8 mouse cellular contexts compared by ENCODE assay signal in the genomic region with DNA sequence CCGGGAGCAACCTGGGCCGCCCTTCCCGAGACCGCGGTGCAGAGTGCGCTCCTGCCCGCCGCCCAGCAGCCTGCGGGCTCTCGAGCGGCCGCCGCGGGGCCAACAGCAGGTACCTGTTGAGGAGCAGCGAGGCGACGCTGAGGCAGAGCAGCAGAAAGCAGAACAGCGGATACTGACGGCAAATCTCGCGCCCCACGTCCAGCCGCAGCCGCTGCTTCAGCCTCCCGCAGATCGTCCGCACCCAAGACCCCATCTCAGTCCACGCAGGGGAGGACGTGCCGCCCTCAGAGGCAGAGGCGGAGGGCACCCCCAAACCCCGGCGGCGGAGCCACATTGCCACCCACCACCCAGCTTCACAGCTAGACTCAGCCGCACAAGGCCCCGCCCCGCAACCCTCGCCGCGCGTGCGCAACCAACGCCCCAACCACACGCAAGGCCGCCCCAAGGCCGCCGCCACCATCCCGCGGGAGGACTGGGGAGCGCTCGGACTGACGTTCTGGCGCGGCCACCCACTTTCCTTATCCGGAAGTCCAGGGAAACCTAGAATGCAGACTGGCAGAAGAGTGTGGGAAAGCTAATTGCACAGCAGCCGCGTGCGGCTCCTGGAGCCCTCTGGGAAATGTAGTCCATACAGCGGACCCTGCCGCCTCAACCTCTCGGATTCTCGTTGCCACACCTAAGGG. TPM values are rescaled to one million over a fixed set of nuclear protein-coding genes. Genes with fewer than 3 reads are reported as not detected.
DNase-seq lines count a peak whose midpoint lies in the region; ATAC-seq and TF ChIP-seq lines count a peak whose summit lies in the region.

A gene (minus strand): TSS at position 404 of the 683 bp plus-strand sequence.

- no peaks in the 10 kb centered on the region for H3K9me3 ChIP-seq in G1E (replicated peaks)
- no peaks in the 10 kb centered on the region for H3K9me3 ChIP-seq in forebrain, embryonic 16.5 days (ENCODE audit: control insufficient read depth, low read length)
- H3K9me3 ChIP-seq in lung, embryonic 14.5 days (ENCODE audit: low read depth, low read length), result no peaks in the 10 kb centered on the region

- WGBS in forebrain, embryonic 16.5 days, result 0% methylated on average over 59 of the region's 62 CpGs
- WGBS in lung, embryonic 14.5 days, result under 1% methylated on average over 61 of the region's 62 CpGs
- under 1% methylated on average over 62 of the region's 62 CpGs for WGBS in olfactory bulb, adult 2 months
- 0% methylated on average over 62 of the region's 62 CpGs for WGBS in thymus, adult 2 months

- H3K4me2 ChIP-seq in forebrain, embryonic 16.5 days (ENCODE audit: low read length), result peak within 1 kb of the TSS; percentile 59
- peak within 1 kb of the TSS; percentile 84 for H3K4me2 ChIP-seq in lung, embryonic 14.5 days

- peak; percentile 93 for ATAC-seq in G1E (ENCODE audit: extremely low read depth, insufficient number of reproducible peaks, low FRiP score, poor library complexity, severe bottlenecking)
- ATAC-seq in forebrain, embryonic 16.5 days, result peak; percentile 98
- ATAC-seq in lung, embryonic 14.5 days (ENCODE audit: insufficient read depth), result peak; percentile 98

- no peaks in the 10 kb centered on the region for H3K27me3 ChIP-seq in G1E (ENCODE audit: insufficient read depth, low read length)
- no peaks in the 10 kb centered on the region for H3K27me3 ChIP-seq in forebrain, embryonic 16.5 days (replicated peaks; ENCODE audit: control insufficient read depth, insufficient read depth, low read length)
- no peaks in the 10 kb centered on the region for H3K27me3 ChIP-seq in lung, embryonic 14.5 days (ENCODE audit: insufficient read depth, low read length)
- H3K27me3 ChIP-seq in thymus, adult 2 months (ENCODE audit: control insufficient read depth, insufficient read depth, low read length), result no peaks in the 10 kb centered on the region

- H3K27ac ChIP-seq in forebrain, embryonic 16.5 days (ENCODE audit: low read length), result peak within 1 kb of the TSS; percentile 81
- peak within 1 kb of the TSS; percentile 96 for H3K27ac ChIP-seq in layer of hippocampus, adult 2 months
- peak within 1 kb of the TSS; percentile 92 for H3K27ac ChIP-seq in lung, embryonic 14.5 days (ENCODE audit: low read depth)
- H3K27ac ChIP-seq in olfactory bulb, adult 2 months (ENCODE audit: insufficient read depth, low read depth, low read length), result peak within 1 kb of the TSS; percentile 40
- H3K27ac ChIP-seq in thymus, adult 2 months (ENCODE audit: control insufficient read depth, insufficient read depth, low read length), result peak within 1 kb of the TSS; percentile 44

- H3K9ac ChIP-seq in forebrain, embryonic 16.5 days (replicated peaks; ENCODE audit: low read depth, low read length), result peak within 1 kb of the TSS; percentile 72
- peak within 1 kb of the TSS; percentile 82 for H3K9ac ChIP-seq in lung, embryonic 14.5 days

- DNase-seq in G1E (ENCODE audit: low spot score), result peak; percentile 70
- peak; percentile 97 to 98 for DNase-seq in cerebellum, adult 18-20 months
- DNase-seq in heart, postnatal 36 days, result peak; percentile 97
- DNase-seq in layer of hippocampus, adult 2 months (ENCODE audit: low spot score in 2 of 2), result peak; percentile 98
- peak; percentile 97 for DNase-seq in lung, embryonic 14.5 days
- peak; percentile 95 for DNase-seq in thymus, adult 2 months

- no peak for TF ChIP-seq CTCF in G1E (IDR thresholded peaks at IDR 0.05; ENCODE audit: low read depth, low read length)
- no peak; the same call in 1 of the 2 replicates for TF ChIP-seq CTCF in layer of hippocampus, adult 2 months (conservative IDR thresholded peaks at IDR 0.05)
- no peak for TF ChIP-seq CTCF in lung, embryonic 14.5 days (IDR thresholded peaks at IDR 0.05; ENCODE audit: low read depth)
- TF ChIP-seq CTCF in olfactory bulb, adult 2 months (IDR thresholded peaks at IDR 0.05; ENCODE audit: insufficient read depth, low read depth, low read length), result no peak
- no peak for TF ChIP-seq CTCF in thymus, adult 2 months (IDR thresholded peaks at IDR 0.05; ENCODE audit: borderline replicate concordance, control insufficient read depth, extremely low read depth, insufficient read depth, low read length, poor library complexity)

- peak within 1 kb of the TSS; percentile 96 for H3K4me3 ChIP-seq in G1E (ENCODE audit: low read depth, low read length)
- peak within 1 kb of the TSS; percentile 65 for H3K4me3 ChIP-seq in forebrain, embryonic 16.5 days (replicated peaks; ENCODE audit: low read length)
- peak within 1 kb of the TSS; percentile 75 for H3K4me3 ChIP-seq in layer of hippocampus, adult 2 months
- H3K4me3 ChIP-seq in lung, embryonic 14.5 days (ENCODE audit: low read depth, low read length), result peak within 1 kb of the TSS; percentile 73
- H3K4me3 ChIP-seq in olfactory bulb, adult 2 months (ENCODE audit: insufficient read depth, low read depth, low read length), result peak within 1 kb of the TSS; percentile 69
- H3K4me3 ChIP-seq in thymus, adult 2 months (ENCODE audit: control insufficient read depth, insufficient read depth, low read length), result peak within 1 kb of the TSS; percentile 92

- peak; percentile 63 for TF ChIP-seq POLR2A in olfactory bulb, adult 2 months (IDR thresholded peaks at IDR 0.05; ENCODE audit: insufficient read depth, low read depth, low read length)
- TF ChIP-seq POLR2A in thymus, adult 2 months (IDR thresholded peaks at IDR 0.05; ENCODE audit: control insufficient read depth, extremely low read depth, insufficient read depth, low read length, poor library complexity), result peak; percentile 63

- peaks cover 27% of the 10 kb centered on the region for H3K4me1 ChIP-seq in G1E (ENCODE audit: insufficient read depth, low read depth, low read length)
- peaks cover 9% of the 10 kb centered on the region; the same call in 1 of the 2 replicates for H3K4me1 ChIP-seq in forebrain, embryonic 16.5 days (replicated peaks; ENCODE audit: control insufficient read depth, insufficient read depth, low read length)
- H3K4me1 ChIP-seq in lung, embryonic 14.5 days (ENCODE audit: insufficient read depth), result no peaks in the 10 kb centered on the region
- peaks cover 4% of the 10 kb centered on the region for H3K4me1 ChIP-seq in olfactory bulb, adult 2 months (ENCODE audit: control insufficient read depth, insufficient read depth, low read length)
- H3K4me1 ChIP-seq in thymus, adult 2 months (replicated peaks; ENCODE audit: control insufficient read depth, insufficient read depth, low read length), result peaks cover 3% of the 10 kb centered on the region; the same call in 1 of the 2 replicates

- intact Hi-C loops in heart, postnatal 36 days (cut with DNase I), result loop anchor here (1.0 to 2.0 kb wide), 3 partner anchors 42 to 108 kb away; no protein-coding TSS in a partner anchor

- H3K36me3 ChIP-seq in G1E (replicated peaks), result peaks cover 23% of the 10 kb centered on the region
- no peaks in the 10 kb centered on the region for H3K36me3 ChIP-seq in forebrain, embryonic 16.5 days (ENCODE audit: control insufficient read depth, insufficient read depth)
- no peaks in the 10 kb centered on the region for H3K36me3 ChIP-seq in lung, embryonic 14.5 days (ENCODE audit: insufficient read depth)
- H3K36me3 ChIP-seq in thymus, adult 2 months (ENCODE audit: control insufficient read depth, insufficient read depth, low read length), result no peaks in the 10 kb centered on the region

RNA-seq across cellular contexts. Expression of the gene that starts here (rescaled TPM):
- total RNA-seq in G1E (2014; fragmentation: Nextera tagmentation) (47.4 and 57.4 TPM in 2 replicates), G1E (2017) (37.8 and 51.0 TPM in 2 replicates)
- 8.3 and 8.5 TPM in 2 replicates for polyA plus RNA-seq in G1E (2012)
- polyA plus RNA-seq in forebrain, embryonic 16.5 days (2015; fragmentation: Nextera tagmentation; extraction: Ambion mirVana), result 28.3 and 32.2 TPM in 2 replicates
- total RNA-seq in heart, postnatal 36 days (2021), result 10 to 100 TPM; 22.7 to 24.0 TPM
- 10 to 100 TPM; 47.9 to 48.3 TPM for total RNA-seq in layer of hippocampus, adult 2 months (2021)
- polyA plus RNA-seq in lung, embryonic 14.5 days (2014; fragmentation: Nextera tagmentation; extraction: Ambion mirVana), result 22.9 and 24.5 TPM in 2 replicates
- polyA plus RNA-seq in olfactory bulb, adult 2 months (2012; ENCODE audit: insufficient read depth, insufficient read length, low replicate concordance, missing spikeins), result not detected in 2 replicates
- polyA plus RNA-seq in thymus, adult 2 months (2012; rRNA removed), result 10.3 and 10.6 TPM in 2 replicates

Comparison
In these comparisons a context has a peak if more than half of its experiments do, and no peak if none do; other contexts are left out.
1. Peak in every context shown above with its lines: DNase-seq, ATAC-seq, H3K4me3 ChIP-seq and H3K27ac ChIP-seq.
2. H3K27ac ChIP-seq: peak in every context shown above with its lines; median percentile 96 in layer of hippocampus, adult 2 months; 92 in lung, embryonic 14.5 days; 81 in forebrain, embryonic 16.5 days; 44 in thymus, adult 2 months; 40 in olfactory bulb, adult 2 months.